ENCODE assay signal across 16 mouse cellular contexts in the genomic region with DNA sequence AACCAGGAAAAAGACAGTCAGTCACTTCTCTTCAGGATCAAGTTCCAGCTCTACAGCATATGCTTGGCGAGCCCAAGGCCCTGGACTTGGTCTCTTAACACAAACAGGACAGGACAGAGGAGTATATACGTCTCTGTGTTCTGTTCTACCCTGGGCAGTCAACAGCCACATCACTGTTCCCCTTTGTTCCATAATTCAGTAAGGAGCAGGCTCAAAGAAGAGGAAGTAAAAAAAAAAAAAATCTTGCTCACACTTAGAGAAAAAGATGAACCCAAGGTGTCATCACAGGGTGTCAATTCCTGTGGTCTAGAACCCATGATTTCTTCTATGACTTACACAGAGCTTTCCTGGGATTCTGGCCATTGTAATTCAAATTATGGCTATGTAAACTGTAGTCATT.
"Had no signal": no experiment of that assay in that cellular context is flagged by ENCODE, and none has a peak within 500 bp of the region (broad histone marks: within the 10 kb centered on the region; RNA-seq: fewer than 3 reads in every experiment).

No protein-coding gene starts in this region.

- H3K4me3 ChIP-seq: limb, embryonic 12.5 days; midbrain, embryonic 10.5 days; neural tube, embryonic 13.5 days had no signal

- H3K27ac ChIP-seq: kidney, postnatal 0 days; limb, embryonic 12.5 days; liver, embryonic 14.5 days; midbrain, embryonic 10.5 days; neural tube, embryonic 13.5 days; stomach, postnatal 0 days had no signal

- H3K4me1 ChIP-seq: limb, embryonic 12.5 days; midbrain, embryonic 10.5 days; neural tube, embryonic 13.5 days had no signal

- H3K9ac ChIP-seq: limb, embryonic 12.5 days; liver, embryonic 14.5 days; neural tube, embryonic 13.5 days had no signal

- H3K4me2 ChIP-seq: limb, embryonic 12.5 days; neural tube, embryonic 13.5 days had no signal

- DNase-seq: kidney, adult 9 months; kidney, postnatal 36 days; layer of hippocampus, adult 9-11 months; layer of hippocampus, postnatal 36 days; liver; lung, adult 18-20 months; midbrain, embryonic 14.5 days; right cerebral cortex, postnatal 14 days; thymus, postnatal 4 days had no signal

- ATAC-seq: intestine, postnatal 0 days had no signal

- H3K27me3 ChIP-seq: limb, embryonic 12.5 days; neural tube, embryonic 13.5 days had no signal

- H3K9me3 ChIP-seq: limb, embryonic 12.5 days; midbrain, embryonic 10.5 days; neural tube, embryonic 13.5 days had no signal
